In genomic region chr3:102060065-102060464, GRCm38 (mm10) we compare ENCODE assay signal across 19 mouse cellular contexts. TPM values are rescaled to one million over a fixed set of nuclear protein-coding genes. Genes with fewer than 3 reads are reported as not detected.
A peak's percentile ranks its signal among the peaks of the same experiment; 100 is the strongest.
DNase-seq lines count a peak whose midpoint lies in the region; ATAC-seq and TF ChIP-seq lines count a peak whose summit lies in the region.
"Had no signal": no experiment of that assay in that cellular context is flagged by ENCODE, and none has a peak within 500 bp of the region (broad histone marks: within the 10 kb centered on the region; RNA-seq: fewer than 3 reads in every experiment).

No protein-coding gene starts in this region.

- H3K4me1 ChIP-seq in heart, adult 2 months (ENCODE audit: control insufficient read depth, insufficient read depth, low read length): peaks cover 1% of the 10 kb centered on the region; the same call in 1 of the 2 replicates
- H3K4me1 ChIP-seq in liver, postnatal 0 days (ENCODE audit: insufficient read depth): no peaks in the 10 kb centered on the region
- peaks cover 31% of the 10 kb centered on the region for H3K4me1 ChIP-seq in liver, embryonic 12.5 days

- TF ChIP-seq POLR2A in heart, adult 2 months (IDR thresholded peaks at IDR 0.05; ENCODE audit: insufficient read depth, low read depth, low read length): no peak

- no peak overlapping the region for H3K9ac ChIP-seq in heart, adult 2 months (ENCODE audit: low read depth, low read length)
- no peak overlapping the region for H3K9ac ChIP-seq in liver, postnatal 0 days (replicated peaks)
- no peak overlapping the region for H3K9ac ChIP-seq in liver, embryonic 12.5 days
- H3K9ac ChIP-seq: limb, embryonic 15.5 days; neural tube, embryonic 12.5 days; stomach, embryonic 15.5 days had no signal

- TF ChIP-seq CTCF in heart, adult 2 months (IDR thresholded peaks at IDR 0.05): peak; percentile 45
- TF ChIP-seq CTCF in liver, postnatal 0 days (IDR thresholded peaks at IDR 0.05; ENCODE audit: low read depth): peak; percentile 33

- TF ChIP-seq EP300 in heart, adult 2 months (IDR thresholded peaks at IDR 0.05; ENCODE audit: insufficient read depth, low read depth, low read length): no peak
- TF ChIP-seq EP300 in liver, postnatal 0 days (IDR thresholded peaks at IDR 0.05; ENCODE audit: low read depth): no peak

- intact Hi-C loops in heart, adult 2 months (cut with DNase I): loop anchor here (5.0 kb wide), 1 partner anchor 163 kb away; no protein-coding TSS in a partner anchor

- no peaks in the 10 kb centered on the region for H3K36me3 ChIP-seq in heart, adult 2 months (ENCODE audit: control insufficient read depth, insufficient read depth, low read length)
- no peaks in the 10 kb centered on the region for H3K36me3 ChIP-seq in liver, postnatal 0 days (replicated peaks; ENCODE audit: insufficient read depth, low read length)
- no peaks in the 10 kb centered on the region for H3K36me3 ChIP-seq in liver, embryonic 12.5 days
- H3K36me3 ChIP-seq: limb, embryonic 15.5 days; neural tube, embryonic 12.5 days; stomach, embryonic 15.5 days had no signal

- no peaks in the 10 kb centered on the region for H3K27me3 ChIP-seq in heart, adult 2 months (ENCODE audit: control insufficient read depth, insufficient read depth, low read length)
- no peaks in the 10 kb centered on the region for H3K27me3 ChIP-seq in liver, postnatal 0 days (ENCODE audit: insufficient read depth, low read length)
- no peaks in the 10 kb centered on the region for H3K27me3 ChIP-seq in liver, embryonic 12.5 days (replicated peaks)
- H3K27me3 ChIP-seq: limb, embryonic 15.5 days; neural tube, embryonic 12.5 days; stomach, embryonic 15.5 days had no signal

- H3K4me3 ChIP-seq in heart, adult 2 months: no peak overlapping the region
- no peak overlapping the region for H3K4me3 ChIP-seq in liver, postnatal 0 days (ENCODE audit: low read depth, low read length)
- H3K4me3 ChIP-seq in liver, embryonic 12.5 days: no peak overlapping the region
- H3K4me3 ChIP-seq: limb, embryonic 15.5 days; neural tube, embryonic 12.5 days; stomach, embryonic 15.5 days had no signal

- DNase-seq in heart, adult 2 months: no peak
- no peak for DNase-seq in heart, adult 9 months (ENCODE audit: low spot score in 2 of 2)
- DNase-seq in liver, postnatal 0 days: no peak
- DNase-seq in A20 (ENCODE audit: low read depth, low spot score): peak; percentile 39
- peak; percentile 58 for DNase-seq in R1 (ENCODE audit: low read depth, low spot score)
- DNase-seq in cerebellum, adult 11-12 months: no peak
- DNase-seq: adrenal gland, postnatal 25 days; cerebellum, postnatal 36 days; heart, adult 18-20 months; heart, postnatal 4 days; kidney, adult 2 months; lung, postnatal 4 days had no signal

- H3K9me3 ChIP-seq in liver, postnatal 0 days (ENCODE audit: low read length): no peaks in the 10 kb centered on the region
- no peaks in the 10 kb centered on the region for H3K9me3 ChIP-seq in liver, embryonic 12.5 days (replicated peaks)
- H3K9me3 ChIP-seq: limb, embryonic 15.5 days; neural tube, embryonic 12.5 days; stomach, embryonic 15.5 days had no signal

- 73% methylated on average over 6 of the region's 6 CpGs for WGBS in heart, adult 2 months
- WGBS in liver, postnatal 0 days (ENCODE audit: insufficient replicate concordance): 64% methylated on average over 6 of the region's 6 CpGs
- WGBS in liver, embryonic 12.5 days (ENCODE audit: insufficient replicate concordance): 58% methylated on average over 6 of the region's 6 CpGs

- ATAC-seq in liver, postnatal 0 days: no peak
- no peak for ATAC-seq in liver, embryonic 12.5 days
- ATAC-seq: midbrain, embryonic 16.5 days had no signal

- no peak overlapping the region for H3K27ac ChIP-seq in heart, adult 2 months
- H3K27ac ChIP-seq in liver, postnatal 0 days (ENCODE audit: low read depth): no peak overlapping the region
- H3K27ac ChIP-seq in liver, embryonic 12.5 days: no peak overlapping the region
- H3K27ac ChIP-seq: limb, embryonic 15.5 days; neural tube, embryonic 12.5 days; stomach, embryonic 15.5 days had no signal

- no peaks in the 10 kb centered on the region for H3K79me2 ChIP-seq in heart, adult 2 months (replicated peaks; ENCODE audit: control insufficient read depth, insufficient read depth, low read length)

- H3K4me2 ChIP-seq in liver, postnatal 0 days (ENCODE audit: low read depth, low read length): no peak overlapping the region
- no peak overlapping the region for H3K4me2 ChIP-seq in liver, embryonic 12.5 days
- H3K4me2 ChIP-seq: limb, embryonic 15.5 days; neural tube, embryonic 12.5 days; stomach, embryonic 15.5 days had no signal

RNA-seq across cellular contexts. Expression of gene Casq2, which starts 26.1 kb away (rescaled TPM):
- 100 to 1,000 TPM; 833 to 848 TPM for total RNA-seq in heart, adult 2 months (2021)
- 361 and 854 TPM in 2 replicates for polyA plus RNA-seq in heart, adult 2 months (2012; rRNA removed)
- polyA plus RNA-seq in liver, postnatal 0 days (2015; fragmentation: Nextera tagmentation; extraction: Ambion mirVana): 0.66 and 3.9 TPM in 2 replicates
- 0.60 and 0.98 TPM in 2 replicates for polyA plus RNA-seq in liver, embryonic 12.5 days (2016; fragmentation: Nextera tagmentation; extraction: Ambion mirVana)
- polyA plus RNA-seq: forebrain, embryonic 11.5 days had no signal

RNA-seq across cellular contexts. Expression of gene Nhlh2, which starts 50.2 kb away (rescaled TPM):
- total RNA-seq in heart, adult 2 months (2021): not detected
- polyA plus RNA-seq in heart, adult 2 months (2012; rRNA removed): not detected in 2 replicates
- polyA plus RNA-seq in liver, postnatal 0 days (2015; fragmentation: Nextera tagmentation; extraction: Ambion mirVana): not detected in 2 replicates
- polyA plus RNA-seq in liver, embryonic 12.5 days (2016; fragmentation: Nextera tagmentation; extraction: Ambion mirVana): not detected in 2 replicates
- total RNA-seq: adrenal gland, postnatal 25 days; heart, adult 18-20 months; heart, postnatal 4 days had no signal
- polyA plus RNA-seq: kidney, adult 2 months; urinary bladder, adult 2 months had no signal

Comparison
In these comparisons a context has a peak if more than half of its experiments do, and no peak if none do; other contexts are left out.
1. DNase-seq: peak in A20 (single experiment) and R1 (single experiment); none in heart, adult 2 months (0 of 2), heart, adult 9 months (0 of 2), liver, postnatal 0 days (single experiment) and cerebellum, adult 11-12 months (single experiment).
2. RNA of gene Casq2, which starts 26.1 kb away (polyA plus RNA-seq): 361 to 854 TPM in heart, adult 2 months; 0.66 to 3.9 TPM in liver, postnatal 0 days and 0.60 to 0.98 TPM in liver, embryonic 12.5 days; every median in the first group is over 10 times any median in the second.